Mouse (Mus musculus): ENCODE measurements at regions not wholly inside any gene's neighbourhood (a gene's known extent, or its start where the extent isn't known, plus 50 kb on each side); places are given as distances from the start of the nearest gene placed in this dataset.
A peak's percentile ranks its signal among the peaks of the same experiment; 100 is the strongest.

DNA sequence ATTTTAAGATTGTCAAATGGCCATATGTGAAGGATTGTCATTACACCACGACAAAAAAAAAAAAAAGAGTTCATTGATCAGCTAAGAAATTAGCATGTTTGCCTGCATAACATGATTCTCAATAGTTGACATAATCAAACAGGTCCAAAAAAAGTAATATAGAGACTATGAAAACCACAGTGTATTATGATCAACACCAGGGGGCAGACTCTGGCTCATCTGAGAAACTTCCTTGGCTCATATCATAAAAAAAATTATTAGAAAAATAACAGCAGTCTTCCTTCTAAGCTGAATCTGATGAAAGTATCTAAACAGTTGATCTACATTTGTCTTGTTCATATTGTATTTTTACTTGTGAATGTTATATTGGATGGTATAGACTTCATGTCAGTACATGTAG lies 472.3 kb upstream of the Galntl6 start:
- H3K27me3 ChIP-seq (replicated peaks; ENCODE audit: control insufficient read depth, insufficient read depth, low read length): no peaks in the 10 kb centered on the region
- H3K9me3 ChIP-seq (ENCODE audit: control insufficient read depth): no peaks in the 10 kb centered on the region
- no peaks in the 10 kb centered on the region for H3K36me3 ChIP-seq (ENCODE audit: control insufficient read depth, insufficient read depth)
- H3K4me2 ChIP-seq (replicated peaks; ENCODE audit: low read depth): no peak overlapping the region
- H3K4me1 ChIP-seq (replicated peaks; ENCODE audit: control insufficient read depth, insufficient read depth, low read length): no peaks in the 10 kb centered on the region
- H3K4me3 ChIP-seq (ENCODE audit: low read depth, low read length): no peak overlapping the region
- no peak for ATAC-seq
- H3K27ac ChIP-seq (ENCODE audit: low read depth, low read length): no peak overlapping the region
- 55% methylated on average over 1 of the region's 1 CpGs for WGBS
- H3K9ac ChIP-seq (ENCODE audit: low read depth, low read length): no peak overlapping the region
- TF ChIP-seq CTCF (IDR thresholded peaks at IDR 0.05; ENCODE audit: low read depth): peak; percentile 10; the same call in 1 of the 2 replicates

DNA sequence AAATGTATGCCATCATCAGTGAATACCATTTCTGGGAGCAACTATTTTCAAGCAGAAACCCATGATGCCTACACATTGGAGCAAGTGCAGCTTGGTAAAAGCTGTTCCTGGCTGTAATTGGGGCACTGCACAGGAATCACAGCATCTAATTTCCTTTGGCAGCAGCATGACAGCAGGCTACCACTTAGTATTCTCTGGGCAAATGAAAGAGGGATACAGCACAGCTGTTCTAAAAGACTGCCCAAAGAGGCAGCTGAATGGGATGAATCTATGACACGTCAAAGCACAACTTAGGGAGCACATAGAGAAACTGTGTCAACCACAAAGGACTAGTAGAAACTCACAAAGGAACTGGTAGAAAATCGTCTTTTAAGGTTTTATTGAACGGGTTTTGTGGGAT lies 440.5 kb upstream of the Galntl6 start:
- no peaks in the 10 kb centered on the region for H3K9me3 ChIP-seq (ENCODE audit: control insufficient read depth)
- H3K9ac ChIP-seq (ENCODE audit: low read depth, low read length): no peak overlapping the region
- WGBS: 82% methylated on average over 3 of the region's 3 CpGs
- H3K4me2 ChIP-seq (replicated peaks; ENCODE audit: low read depth): no peak overlapping the region
- H3K27me3 ChIP-seq (replicated peaks; ENCODE audit: control insufficient read depth, insufficient read depth, low read length): no peaks in the 10 kb centered on the region
- ATAC-seq: no peak
- H3K27ac ChIP-seq (ENCODE audit: low read depth, low read length): no peak overlapping the region
- TF ChIP-seq CTCF (IDR thresholded peaks at IDR 0.05; ENCODE audit: low read depth): no peak
- H3K4me1 ChIP-seq (replicated peaks; ENCODE audit: control insufficient read depth, insufficient read depth, low read length): no peaks in the 10 kb centered on the region
- H3K4me3 ChIP-seq (ENCODE audit: low read depth, low read length): no peak overlapping the region
- H3K36me3 ChIP-seq (ENCODE audit: control insufficient read depth, insufficient read depth): no peaks in the 10 kb centered on the region

- Histone ChIP-seq H3K9me3 (ENCODE audit: control insufficient read depth) (no peaks in the 10 kb centered on the region), H3K4me3 (ENCODE audit: low read depth, low read length) (no peak overlapping the region), H3K36me3 (ENCODE audit: control insufficient read depth, insufficient read depth) (no peaks in the 10 kb centered on the region), H3K27me3 (replicated peaks; ENCODE audit: control insufficient read depth, insufficient read depth, low read length) (no peaks in the 10 kb centered on the region), H3K9ac (ENCODE audit: low read depth, low read length) (no peak overlapping the region), H3K4me2 (replicated peaks; ENCODE audit: low read depth) (no peak overlapping the region), H3K27ac (ENCODE audit: low read depth, low read length) (no peak overlapping the region), H3K4me1 (replicated peaks; ENCODE audit: control insufficient read depth, insufficient read depth, low read length) (no peaks in the 10 kb centered on the region)
- no peak for ATAC-seq
- no peak for TF ChIP-seq CTCF (IDR thresholded peaks at IDR 0.05; ENCODE audit: low read depth)
These were observed 422.6 kb upstream of the Galntl6 start for GRCm38 (mm10) chr8:59334990-59335389.

Data from intestine, postnatal 0 days (tissue).